Mouse (Mus musculus): ENCODE results near the gene Otop2. TPM values are rescaled to one million over a fixed set of nuclear protein-coding genes. Genes with fewer than 3 reads are reported as not detected.

Otop2 gene
- polyA plus RNA-seq, 1 experiment from 2014 or later: not detected

DNA sequence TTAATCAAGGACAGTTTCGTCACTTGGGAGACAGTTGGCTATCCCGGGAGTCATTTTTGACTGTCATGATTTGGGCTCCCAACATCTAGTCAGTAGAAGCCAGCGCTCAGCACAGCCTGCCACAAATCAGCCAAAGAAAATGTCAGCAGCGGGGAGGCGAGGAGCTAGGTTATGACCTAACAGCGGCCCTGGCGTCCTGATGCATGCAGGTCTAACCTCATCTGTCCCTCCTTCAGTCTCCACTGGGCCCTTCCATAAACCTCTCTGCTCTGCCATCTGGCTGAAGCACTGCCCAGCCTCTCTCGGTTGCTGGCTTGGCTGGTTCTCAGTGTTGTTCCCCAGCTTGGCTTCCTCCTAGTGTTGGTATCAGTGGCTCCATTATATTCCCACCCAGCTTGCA is 24.7 kb upstream of the Otop2 start:
- H3K9me3 ChIP-seq (replicated peaks): no peaks in the 10 kb centered on the region
- DNase-seq (ENCODE audit: low spot score): no peak
- H3K36me3 ChIP-seq: no peaks in the 10 kb centered on the region
- WGBS: 73% methylated on average over 8 of the region's 8 CpGs
- no peaks in the 10 kb centered on the region; the same call in 1 of the 2 replicates for H3K27me3 ChIP-seq (ENCODE audit: low read depth, poor library complexity, severe bottlenecking)
- H3K27ac ChIP-seq: no peak overlapping the region
- H3K4me1 ChIP-seq: peaks cover 15% of the 10 kb centered on the region
- H3K4me3 ChIP-seq: no peak overlapping the region

DNA sequence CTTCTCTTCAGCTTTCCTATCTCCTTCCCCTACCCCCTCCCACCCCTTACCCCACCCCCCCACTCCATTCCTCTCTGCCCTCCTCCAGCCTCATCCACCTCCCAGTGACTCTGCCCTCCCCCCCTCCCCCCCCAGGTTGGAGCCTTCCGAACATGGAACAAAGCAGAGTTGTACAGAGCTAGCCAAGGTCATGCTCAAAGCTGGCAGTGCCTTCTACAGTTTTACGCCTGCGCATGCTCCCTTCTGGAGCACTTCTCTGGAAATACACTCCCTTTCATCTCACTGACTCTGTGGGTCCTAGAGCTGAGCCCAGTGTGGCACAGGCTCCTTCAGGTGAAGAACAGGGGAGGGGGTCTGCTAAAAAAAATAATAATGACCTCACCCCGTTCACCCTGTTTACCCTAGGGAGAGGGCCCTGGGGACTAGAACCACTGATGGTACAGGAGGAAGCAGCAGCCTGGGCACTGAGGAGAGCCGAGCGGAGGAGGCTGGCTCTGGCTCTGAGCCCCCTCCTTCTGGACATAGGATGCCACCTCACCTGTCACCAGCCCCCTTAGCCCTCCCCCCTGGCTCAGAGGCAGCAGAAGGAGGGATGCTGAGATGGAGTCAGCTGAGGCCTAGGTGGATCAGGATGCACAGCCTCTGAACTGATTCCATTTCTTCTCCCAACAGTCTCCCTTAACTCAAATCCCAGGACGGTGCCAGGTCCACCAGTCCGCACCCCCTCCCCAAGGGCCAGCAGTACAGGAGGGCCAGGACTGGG is 24.1 kb upstream of the Otop2 start:
- Histone ChIP-seq H3K4me3 (no peak overlapping the region), H3K9me3 (replicated peaks) (no peaks in the 10 kb centered on the region), H3K27ac (no peak overlapping the region), H3K4me1 (peaks cover 11% of the 10 kb centered on the region), H3K36me3 (no peaks in the 10 kb centered on the region), H3K27me3 (ENCODE audit: low read depth, poor library complexity, severe bottlenecking) (no peaks in the 10 kb centered on the region; the same call in 1 of the 2 replicates)
- WGBS: 83% methylated on average over 8 of the region's 8 CpGs
- DNase-seq (ENCODE audit: low spot score): no peak

DNA sequence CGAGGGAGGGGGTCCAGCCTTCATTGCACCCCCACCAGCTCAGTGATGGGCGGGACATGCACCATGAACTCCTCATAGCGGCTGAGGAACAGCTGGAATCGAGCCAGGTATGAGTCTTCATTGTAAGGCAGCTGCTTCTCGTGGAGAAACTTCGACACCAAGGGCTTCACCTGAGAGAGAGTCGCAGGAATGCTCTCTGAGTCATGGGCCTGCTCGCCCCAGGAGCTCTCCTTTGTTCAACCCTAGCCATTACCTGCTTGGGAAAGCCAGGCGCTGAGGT is 23.5 kb upstream of the Otop2 start:
- H3K27me3 ChIP-seq (ENCODE audit: low read depth, poor library complexity, severe bottlenecking): no peaks in the 10 kb centered on the region; the same call in 1 of the 2 replicates
- no peak overlapping the region for H3K4me3 ChIP-seq
- DNase-seq (ENCODE audit: low spot score): no peak
- 73% methylated on average over 9 of the region's 9 CpGs for WGBS
- no peak overlapping the region for H3K27ac ChIP-seq
- peaks cover 6% of the 10 kb centered on the region; the same call in 1 of the 2 replicates for H3K4me1 ChIP-seq
- H3K9me3 ChIP-seq (replicated peaks): no peaks in the 10 kb centered on the region
- H3K36me3 ChIP-seq: no peaks in the 10 kb centered on the region

DNA sequence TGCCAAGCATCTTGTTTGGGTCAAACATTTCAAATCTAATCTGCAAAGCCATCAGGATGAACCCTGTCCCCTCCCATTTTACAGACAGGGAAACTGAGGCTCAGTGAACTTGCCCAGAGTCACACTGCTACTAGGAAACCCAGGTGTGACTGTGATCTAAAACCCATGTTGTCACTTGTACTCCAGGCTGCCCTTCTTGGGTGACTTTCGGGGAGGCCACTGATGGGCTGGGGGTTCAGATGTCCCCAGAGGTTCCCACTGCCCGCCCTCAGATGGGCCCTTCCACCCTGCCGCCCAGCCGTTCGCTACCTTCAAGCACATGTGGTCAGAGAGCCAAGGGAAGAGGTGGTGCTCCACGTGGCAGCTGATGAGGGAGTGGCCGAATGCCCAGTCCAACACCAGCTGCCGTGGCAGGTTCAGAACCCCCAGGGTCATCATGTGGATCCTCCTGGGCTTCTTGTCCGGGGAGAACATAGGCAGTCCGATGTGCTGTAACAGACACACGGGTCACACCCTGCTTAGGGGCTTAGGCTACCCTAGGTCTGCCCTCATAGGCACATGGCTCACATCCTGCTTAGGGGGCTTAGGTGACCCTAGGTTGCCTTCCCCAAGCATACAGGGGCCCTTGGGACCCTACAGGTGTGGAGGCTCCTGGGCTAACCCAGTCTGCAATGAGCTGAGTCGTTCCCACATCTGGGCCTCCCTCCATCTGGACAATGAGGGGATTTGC is 22.9 kb upstream of the Otop2 start:
- Histone ChIP-seq H3K27me3 (ENCODE audit: low read depth, poor library complexity, severe bottlenecking) (no peaks in the 10 kb centered on the region; the same call in 1 of the 2 replicates), H3K27ac (no peak overlapping the region), H3K36me3 (no peaks in the 10 kb centered on the region), H3K4me1 (peaks cover 6% of the 10 kb centered on the region; the same call in 1 of the 2 replicates), H3K4me3 (no peak overlapping the region), H3K9me3 (replicated peaks) (no peaks in the 10 kb centered on the region)
- 84% methylated on average over 12 of the region's 12 CpGs for WGBS
- DNase-seq (ENCODE audit: low spot score): no peak

DNA sequence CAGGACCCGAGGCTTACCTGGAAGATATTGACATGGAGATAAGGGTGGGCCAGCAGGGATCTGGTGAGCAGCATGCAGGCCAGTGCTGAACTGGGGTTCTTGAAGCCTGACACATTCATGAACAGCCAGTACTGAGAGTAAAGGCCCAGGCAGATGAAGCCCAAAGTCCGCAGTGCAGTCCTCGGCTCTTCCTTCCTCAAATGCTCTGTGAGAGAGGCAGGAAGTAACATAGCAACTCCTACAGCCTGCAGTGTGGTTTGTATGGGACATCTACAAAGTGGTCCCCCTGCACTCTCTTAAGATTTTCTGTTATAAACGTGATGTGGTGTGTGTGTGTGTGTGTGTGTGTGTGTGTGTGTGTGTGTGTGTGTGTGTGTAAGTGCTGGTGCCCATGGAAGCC is 21.7 kb upstream of the Otop2 start:
- no peaks in the 10 kb centered on the region; the same call in 1 of the 2 replicates for H3K27me3 ChIP-seq (ENCODE audit: low read depth, poor library complexity, severe bottlenecking)
- H3K27ac ChIP-seq: no peak overlapping the region
- H3K4me1 ChIP-seq: peaks cover 6% of the 10 kb centered on the region; the same call in 1 of the 2 replicates
- no peak for DNase-seq (ENCODE audit: low spot score)
- H3K36me3 ChIP-seq: no peaks in the 10 kb centered on the region
- 73% methylated on average over 4 of the region's 4 CpGs for WGBS
- no peak overlapping the region for H3K4me3 ChIP-seq
- H3K9me3 ChIP-seq (replicated peaks): no peaks in the 10 kb centered on the region

DNA sequence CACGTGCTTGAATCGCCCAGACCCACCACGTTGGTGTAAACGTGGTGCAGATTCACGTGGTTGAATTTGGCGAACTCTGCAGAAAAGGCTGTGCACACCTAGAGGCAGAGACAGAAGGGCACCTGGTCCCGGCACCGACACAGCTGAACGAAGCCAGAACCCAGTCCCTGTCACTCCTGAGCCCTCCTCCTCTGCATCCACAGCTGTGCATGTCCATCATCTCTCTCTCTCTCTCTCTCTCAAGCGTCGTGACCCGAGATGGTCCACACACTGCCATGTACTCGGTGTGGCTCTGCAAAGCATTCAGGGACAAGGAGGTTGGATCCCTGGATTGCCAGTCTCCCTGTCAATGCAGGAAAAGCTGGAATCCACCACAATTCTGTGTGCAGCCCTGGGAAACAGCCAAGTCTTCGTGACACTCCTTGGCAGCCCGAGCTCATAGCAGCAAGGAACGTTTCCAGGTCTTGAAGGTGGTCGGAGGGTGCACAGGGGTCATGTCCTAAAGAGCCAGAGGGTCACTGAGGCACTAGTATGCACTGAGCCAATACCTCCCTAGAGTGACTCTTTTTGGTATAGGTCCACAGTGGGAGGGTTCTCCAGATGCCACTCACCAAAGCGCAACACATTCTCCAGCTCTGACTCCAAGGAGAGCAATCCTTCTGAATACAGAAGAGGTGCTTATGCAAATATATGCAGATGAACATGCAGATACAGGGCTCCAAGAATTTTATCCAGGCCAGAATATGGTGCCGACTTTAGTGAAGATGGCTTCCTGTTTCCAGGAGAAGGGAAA is 20.6 kb upstream of the Otop2 start:
- H3K27ac ChIP-seq: no peak overlapping the region
- WGBS: 81% methylated on average over 19 of the region's 19 CpGs
- H3K4me1 ChIP-seq: peaks cover 6% of the 10 kb centered on the region; the same call in 1 of the 2 replicates
- DNase-seq (ENCODE audit: low spot score): no peak
- H3K9me3 ChIP-seq (replicated peaks): no peaks in the 10 kb centered on the region
- no peak overlapping the region for H3K4me3 ChIP-seq
- no peaks in the 10 kb centered on the region; the same call in 1 of the 2 replicates for H3K27me3 ChIP-seq (ENCODE audit: low read depth, poor library complexity, severe bottlenecking)
- no peaks in the 10 kb centered on the region for H3K36me3 ChIP-seq

DNA sequence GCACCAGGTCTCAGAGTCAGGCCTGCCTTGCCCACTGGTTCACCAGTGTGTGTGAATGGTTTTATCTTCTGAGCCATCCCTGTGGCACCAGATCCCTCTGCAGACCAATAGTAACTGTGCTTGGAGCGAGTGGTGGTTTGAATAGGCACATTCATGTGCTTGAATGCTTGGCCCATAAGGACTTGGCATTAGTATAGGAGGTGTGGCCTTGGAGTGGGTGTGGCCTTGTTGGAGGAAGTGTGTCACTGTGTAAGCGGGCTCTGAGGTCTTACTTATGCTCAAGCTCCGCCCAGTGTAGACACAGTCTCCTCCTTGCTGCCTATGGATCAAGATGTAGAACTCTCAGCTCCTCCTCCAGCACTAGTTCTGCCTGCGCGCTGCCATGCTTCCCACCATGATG is 19.6 kb upstream of the Otop2 start:
- 88% methylated on average over 5 of the region's 5 CpGs for WGBS
- Histone ChIP-seq H3K36me3 (no peaks in the 10 kb centered on the region), H3K27me3 (ENCODE audit: low read depth, poor library complexity, severe bottlenecking) (no peaks in the 10 kb centered on the region; the same call in 1 of the 2 replicates), H3K27ac (no peak overlapping the region), H3K4me3 (no peak overlapping the region), H3K9me3 (replicated peaks) (no peaks in the 10 kb centered on the region), H3K4me1 (0 out of 2 replicates have a peak, but pooled peaks cover 3% of the 10 kb centered on the region)
- no peak for DNase-seq (ENCODE audit: low spot score)

DNA sequence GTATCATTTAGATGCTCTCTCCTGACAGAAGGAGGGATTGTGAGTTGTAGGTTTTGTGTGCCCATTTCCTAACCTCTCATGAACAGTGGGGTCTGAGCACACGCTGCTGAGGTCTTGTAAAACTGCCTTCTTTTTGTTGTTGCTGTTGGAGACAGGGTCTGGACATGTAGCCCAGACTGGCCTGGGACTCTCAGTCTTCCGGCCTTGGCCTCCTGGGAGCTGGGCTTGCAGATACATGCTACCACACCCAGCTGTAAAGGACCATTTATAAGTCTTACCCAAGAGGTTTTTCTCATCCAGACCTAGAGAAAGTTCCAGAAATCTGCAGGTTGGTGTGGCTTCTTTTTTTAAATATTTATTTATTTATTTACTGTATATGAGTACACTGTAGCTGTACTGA is 18.7 kb upstream of the Otop2 start:
- H3K36me3 ChIP-seq: no peaks in the 10 kb centered on the region
- no peak for DNase-seq (ENCODE audit: low spot score)
- no peak overlapping the region for H3K27ac ChIP-seq
- no peaks in the 10 kb centered on the region for H3K9me3 ChIP-seq (replicated peaks)
- 87% methylated on average over 2 of the region's 2 CpGs for WGBS
- H3K4me1 ChIP-seq: 0 out of 2 replicates have a peak, but pooled peaks cover 3% of the 10 kb centered on the region
- no peak overlapping the region for H3K4me3 ChIP-seq
- H3K27me3 ChIP-seq (ENCODE audit: low read depth, poor library complexity, severe bottlenecking): no peaks in the 10 kb centered on the region; the same call in 1 of the 2 replicates

DNA sequence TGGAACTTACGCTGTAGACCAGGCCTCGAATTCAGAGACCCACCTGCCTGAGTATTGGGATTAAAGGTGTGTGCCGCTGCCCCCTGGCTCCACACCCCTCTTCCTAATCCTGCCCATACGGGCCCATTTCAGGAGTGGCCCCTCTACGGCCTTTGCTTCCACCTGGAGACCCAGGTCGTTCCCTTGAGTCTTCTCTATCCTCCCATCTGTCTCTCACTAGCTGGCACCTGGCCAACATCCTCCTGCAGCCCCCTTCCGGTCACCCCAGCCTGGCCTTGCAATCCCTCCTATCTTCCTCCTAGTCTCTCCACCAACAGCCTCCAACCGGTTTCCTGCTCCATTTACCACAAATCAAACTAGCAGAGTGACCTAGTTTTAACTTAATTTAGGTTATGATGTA is 17.1 kb upstream of the Otop2 start:
- WGBS: 87% methylated on average over 8 of the region's 8 CpGs
- H3K9me3 ChIP-seq (replicated peaks): no peaks in the 10 kb centered on the region
- no peak for DNase-seq (ENCODE audit: low spot score)
- no peaks in the 10 kb centered on the region for H3K36me3 ChIP-seq
- no peaks in the 10 kb centered on the region for H3K27me3 ChIP-seq (ENCODE audit: low read depth, poor library complexity, severe bottlenecking)
- no peak overlapping the region for H3K4me3 ChIP-seq
- H3K27ac ChIP-seq: no peak overlapping the region
- no peaks in the 10 kb centered on the region for H3K4me1 ChIP-seq

DNA sequence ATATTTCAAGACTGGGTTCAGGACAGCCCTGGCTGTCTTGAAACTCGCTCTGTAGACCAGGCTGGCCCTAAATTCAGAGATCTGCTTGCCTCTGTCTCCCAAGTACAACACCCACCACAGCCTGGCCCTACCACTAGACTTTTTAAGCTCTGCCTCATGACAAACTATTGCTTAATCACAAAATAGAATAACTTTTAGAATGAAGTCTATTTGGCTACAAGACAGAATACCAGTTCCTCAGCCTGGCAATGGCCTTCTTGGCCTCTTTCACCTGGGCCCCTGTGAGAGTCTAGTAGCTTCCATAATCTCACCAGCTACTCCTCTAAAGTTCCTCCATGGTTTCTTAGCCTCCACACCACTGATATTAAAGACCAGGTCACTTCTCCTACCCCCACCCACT is 16.6 kb upstream of the Otop2 start:
- H3K27ac ChIP-seq: no peak overlapping the region
- 90% methylated on average over 1 of the region's 1 CpGs for WGBS
- H3K9me3 ChIP-seq (replicated peaks): no peaks in the 10 kb centered on the region
- DNase-seq (ENCODE audit: low spot score): no peak
- no peak overlapping the region for H3K4me3 ChIP-seq
- H3K36me3 ChIP-seq: no peaks in the 10 kb centered on the region
- H3K27me3 ChIP-seq (ENCODE audit: low read depth, poor library complexity, severe bottlenecking): no peaks in the 10 kb centered on the region
- no peaks in the 10 kb centered on the region for H3K4me1 ChIP-seq

DNA sequence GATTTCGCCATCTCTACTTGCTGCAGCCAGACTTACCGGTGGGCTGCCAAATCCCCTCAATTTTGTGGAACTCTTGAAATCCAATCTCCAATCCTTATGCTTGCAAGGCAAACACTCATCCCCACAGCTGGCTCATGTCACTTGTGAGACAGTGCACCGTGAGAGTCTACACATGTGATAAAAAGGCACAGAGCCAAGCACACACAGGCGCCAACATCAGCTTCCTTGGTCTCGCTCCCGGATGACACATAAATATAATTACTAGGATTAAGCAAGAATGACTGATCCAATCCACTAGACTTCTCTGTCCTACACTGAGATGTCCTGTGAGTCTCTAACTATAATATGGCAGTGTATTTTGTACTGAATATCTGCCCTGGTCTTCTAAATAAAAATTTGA is 16.0 kb upstream of the Otop2 start:
- DNase-seq (ENCODE audit: low spot score): no peak
- 94% methylated on average over 6 of the region's 6 CpGs for WGBS
- H3K9me3 ChIP-seq (replicated peaks): no peaks in the 10 kb centered on the region
- H3K4me3 ChIP-seq: no peak overlapping the region
- peaks cover 5% of the 10 kb centered on the region for H3K27me3 ChIP-seq (ENCODE audit: low read depth, poor library complexity, severe bottlenecking)
- H3K36me3 ChIP-seq: no peaks in the 10 kb centered on the region
- no peak overlapping the region for H3K27ac ChIP-seq
- no peaks in the 10 kb centered on the region for H3K4me1 ChIP-seq

DNA sequence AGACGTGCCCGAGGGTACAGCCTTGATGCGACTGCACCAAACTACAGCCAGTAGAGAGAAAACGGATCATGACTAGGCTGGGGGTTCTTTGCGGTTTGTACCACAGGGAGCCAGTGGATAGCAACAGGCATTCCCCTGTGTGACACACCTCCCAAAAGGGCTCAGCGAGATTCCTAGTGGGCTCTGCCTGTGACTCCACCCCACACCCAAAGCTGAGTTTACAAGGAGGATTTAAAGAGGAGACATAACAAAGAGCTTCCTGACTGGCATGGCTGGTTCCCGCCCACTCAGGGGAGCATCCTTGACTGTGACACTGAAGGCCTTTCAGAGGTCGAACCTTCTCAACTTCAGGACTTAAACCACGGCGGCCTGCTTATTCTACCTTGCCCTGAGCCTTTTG is 15.5 kb upstream of the Otop2 start:
- Histone ChIP-seq H3K27ac (no peak overlapping the region), H3K27me3 (ENCODE audit: low read depth, poor library complexity, severe bottlenecking) (peaks cover 11% of the 10 kb centered on the region), H3K4me1 (no peaks in the 10 kb centered on the region), H3K36me3 (no peaks in the 10 kb centered on the region), H3K4me3 (no peak overlapping the region), H3K9me3 (replicated peaks) (no peaks in the 10 kb centered on the region)
- no peak for DNase-seq (ENCODE audit: low spot score)
- 84% methylated on average over 10 of the region's 10 CpGs for WGBS
